Comparison of ENCODE assay signal across 30 mouse cellular contexts in the genomic region with DNA sequence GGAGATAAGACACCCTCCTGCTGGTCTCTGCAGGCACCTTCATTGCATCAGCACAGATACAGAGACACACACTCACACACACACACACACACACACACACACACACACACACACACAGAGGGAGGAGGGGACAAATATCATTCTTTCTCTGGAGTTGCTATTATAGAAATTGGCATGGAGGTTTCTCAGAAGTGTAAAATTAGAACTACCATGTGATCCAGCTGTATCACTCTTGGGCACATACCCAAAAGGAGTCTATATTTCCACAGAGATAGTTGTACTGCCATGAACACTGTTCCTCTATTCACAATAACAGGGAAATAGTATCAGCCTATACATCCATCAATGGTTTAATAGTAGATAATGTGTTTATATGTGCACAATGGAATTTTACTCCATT.
"Had no signal": no experiment of that assay in that cellular context is flagged by ENCODE, and none has a peak within 500 bp of the region (broad histone marks: within the 10 kb centered on the region; RNA-seq: fewer than 3 reads in every experiment).

No protein-coding gene starts in this region.

- H3K27me3 ChIP-seq: limb, embryonic 12.5 days; limb, embryonic 13.5 days; limb, embryonic 15.5 days; liver, embryonic 12.5 days; liver, embryonic 13.5 days; liver, embryonic 15.5 days; lung, embryonic 15.5 days; megakaryocyte, embryonic 14.5 days; neural tube, embryonic 12.5 days had no signal

- H3K36me3 ChIP-seq: limb, embryonic 10.5 days; limb, embryonic 12.5 days; limb, embryonic 13.5 days; limb, embryonic 15.5 days; liver, embryonic 12.5 days; liver, embryonic 13.5 days; liver, embryonic 15.5 days; lung, embryonic 15.5 days; midbrain, embryonic 10.5 days; midbrain, embryonic 12.5 days; midbrain, embryonic 13.5 days; neural tube, embryonic 12.5 days had no signal

- H3K4me1 ChIP-seq: limb, embryonic 10.5 days; limb, embryonic 12.5 days; limb, embryonic 13.5 days; limb, embryonic 15.5 days; liver, embryonic 12.5 days; liver, embryonic 13.5 days; liver, embryonic 15.5 days; megakaryocyte, embryonic 14.5 days had no signal

- H3K27ac ChIP-seq: limb, embryonic 10.5 days; limb, embryonic 12.5 days; limb, embryonic 13.5 days; limb, embryonic 15.5 days; liver, embryonic 12.5 days; liver, embryonic 13.5 days; liver, embryonic 14.5 days; liver, embryonic 15.5 days; lung, embryonic 15.5 days; macrophage; midbrain, embryonic 10.5 days; midbrain, embryonic 12.5 days; midbrain, embryonic 13.5 days; neural tube, embryonic 12.5 days had no signal

- DNase-seq: left cerebral cortex, postnatal 4 days; liver; liver, embryonic 13.5 days; liver, postnatal 0 days; lung, adult 18-20 months; lung, adult 2 months; lung, embryonic 14.5 days; lung, postnatal 10 days; lung, postnatal 14 days; lung, postnatal 36 days; lung, postnatal 4 days; midbrain, embryonic 14.5 days had no signal

- H3K9me3 ChIP-seq: limb, embryonic 10.5 days; limb, embryonic 12.5 days; limb, embryonic 13.5 days; limb, embryonic 15.5 days; liver, embryonic 12.5 days; liver, embryonic 13.5 days; liver, embryonic 15.5 days; lung, embryonic 15.5 days; midbrain, embryonic 10.5 days; midbrain, embryonic 12.5 days; midbrain, embryonic 13.5 days; neural tube, embryonic 12.5 days had no signal

- H3K4me3 ChIP-seq: limb, embryonic 10.5 days; limb, embryonic 12.5 days; limb, embryonic 13.5 days; limb, embryonic 15.5 days; liver, embryonic 12.5 days; liver, embryonic 13.5 days; liver, embryonic 15.5 days; lung, embryonic 15.5 days; megakaryocyte, embryonic 14.5 days; midbrain, embryonic 10.5 days; midbrain, embryonic 12.5 days; midbrain, embryonic 13.5 days; myocyte; neural tube, embryonic 12.5 days had no signal

- ATAC-seq: liver, embryonic 12.5 days; liver, postnatal 0 days; lung, postnatal 0 days; midbrain, embryonic 13.5 days; midbrain, embryonic 16.5 days had no signal

- H3K4me2 ChIP-seq: limb, embryonic 12.5 days; limb, embryonic 13.5 days; limb, embryonic 15.5 days; liver, embryonic 11.5 days; liver, embryonic 12.5 days; liver, embryonic 13.5 days; liver, embryonic 15.5 days; lung, embryonic 14.5 days; lung, embryonic 15.5 days; midbrain, embryonic 12.5 days; midbrain, embryonic 13.5 days; neural tube, embryonic 12.5 days had no signal

- H3K9ac ChIP-seq: limb, embryonic 12.5 days; limb, embryonic 13.5 days; limb, embryonic 15.5 days; liver, embryonic 12.5 days; liver, embryonic 13.5 days; liver, embryonic 14.5 days; liver, embryonic 15.5 days; liver, postnatal 0 days; lung, embryonic 14.5 days; lung, embryonic 15.5 days; midbrain, embryonic 12.5 days; midbrain, embryonic 13.5 days; neural tube, embryonic 12.5 days had no signal
